In genomic region chr7:90301942-90302646, GRCm38 (mm10) we compare ENCODE assay signal across 7 mouse cellular contexts. TPM values are rescaled to one million over a fixed set of nuclear protein-coding genes. Genes with fewer than 3 reads are reported as not detected.
A peak's percentile ranks its signal among the peaks of the same experiment; 100 is the strongest.
DNase-seq lines count a peak whose midpoint lies in the region; ATAC-seq and TF ChIP-seq lines count a peak whose summit lies in the region.

Gene Sytl2, plus strand, starts transcription at chr7:90302252.

- intact Hi-C loops in gastrocnemius, postnatal 36 days (cut with DNase I): loop anchor here (5.0 kb wide), 1 partner anchor 100 kb away; no protein-coding TSS in a partner anchor

- no peak for TF ChIP-seq POLR2A in spleen, adult 2 months (IDR thresholded peaks at IDR 0.05; ENCODE audit: low read depth, low read length)

- H3K9ac ChIP-seq in intestine, embryonic 16.5 days (ENCODE audit: low read depth, low read length): peak within 1 kb of the TSS; percentile 68
- H3K9ac ChIP-seq in limb, embryonic 13.5 days: peak within 1 kb of the TSS; percentile 74
- H3K9ac ChIP-seq in midbrain, embryonic 14.5 days (replicated peaks; ENCODE audit: low read length): peak within 1 kb of the TSS; percentile 62

- H3K4me2 ChIP-seq in intestine, embryonic 16.5 days (ENCODE audit: low read depth, low read length): peak within 1 kb of the TSS; percentile 98
- peak within 1 kb of the TSS; percentile 93 for H3K4me2 ChIP-seq in limb, embryonic 13.5 days (replicated peaks)
- H3K4me2 ChIP-seq in midbrain, embryonic 14.5 days (ENCODE audit: low read length): peak within 1 kb of the TSS; percentile 97

- WGBS in intestine, embryonic 16.5 days: 2% methylated on average over 42 of the region's 43 CpGs
- WGBS in limb, embryonic 13.5 days: 1% methylated on average over 42 of the region's 43 CpGs
- WGBS in midbrain, embryonic 14.5 days: 1% methylated on average over 43 of the region's 43 CpGs
- WGBS in spleen, adult 2 months: 2% methylated on average over 43 of the region's 43 CpGs

- no peak for TF ChIP-seq CTCF in spleen, adult 2 months (IDR thresholded peaks at IDR 0.05; ENCODE audit: extremely low read depth, insufficient read depth, insufficient read length, insufficient replicate concordance)

- H3K4me3 ChIP-seq in intestine, embryonic 16.5 days (ENCODE audit: low read length): peak within 1 kb of the TSS; percentile 66
- peak within 1 kb of the TSS; percentile 63 for H3K4me3 ChIP-seq in limb, embryonic 13.5 days
- peak within 1 kb of the TSS; percentile 57 for H3K4me3 ChIP-seq in midbrain, embryonic 14.5 days (replicated peaks; ENCODE audit: low read depth, low read length)
- H3K4me3 ChIP-seq in spleen, adult 2 months (ENCODE audit: extremely low read depth, insufficient read depth, insufficient read length): peak within 1 kb of the TSS; percentile 55

- ATAC-seq in intestine, embryonic 16.5 days: peak; percentile 95
- peak; percentile 70 for ATAC-seq in limb, embryonic 13.5 days (ENCODE audit: low FRiP score, low read depth)
- peak; percentile 84 for ATAC-seq in midbrain, embryonic 14.5 days (ENCODE audit: low FRiP score, low TSS enrichment)

- H3K36me3 ChIP-seq in intestine, embryonic 16.5 days (ENCODE audit: control insufficient read depth, insufficient read depth, low read length): no peaks in the 10 kb centered on the region
- H3K36me3 ChIP-seq in limb, embryonic 13.5 days: no peaks in the 10 kb centered on the region
- H3K36me3 ChIP-seq in midbrain, embryonic 14.5 days (ENCODE audit: control insufficient read depth, insufficient read depth, low read length): no peaks in the 10 kb centered on the region
- no peaks in the 10 kb centered on the region for H3K36me3 ChIP-seq in spleen, adult 2 months (ENCODE audit: control insufficient read depth, insufficient read depth, low read length)

- peak; percentile 64 to 83 for DNase-seq in adrenal gland, adult (ENCODE audit: inconsistent age in 2 of 2, low spot score in 1 of 2)
- DNase-seq in cerebellum, postnatal 36 days: peak; percentile 46 to 62
- DNase-seq in gastrocnemius, postnatal 36 days: peak; percentile 31 to 54
- peak; percentile 74 for DNase-seq in midbrain, embryonic 14.5 days
- peak in 1 of 2 experiments; percentile 62 for DNase-seq in spleen, adult 2 months (ENCODE audit: low read depth in 1 of 2, low spot score in 2 of 2)

- 0 out of 2 replicates have a peak, but pooled peaks cover 6% of the 10 kb centered on the region for H3K4me1 ChIP-seq in intestine, embryonic 16.5 days (ENCODE audit: control insufficient read depth, insufficient read depth, low read length)
- H3K4me1 ChIP-seq in limb, embryonic 13.5 days: no peaks in the 10 kb centered on the region
- peaks cover 4% of the 10 kb centered on the region; the same call in 1 of the 2 replicates for H3K4me1 ChIP-seq in midbrain, embryonic 14.5 days (ENCODE audit: control insufficient read depth, insufficient read depth, low read length)
- peaks cover 9% of the 10 kb centered on the region; the same call in 1 of the 2 replicates for H3K4me1 ChIP-seq in spleen, adult 2 months (ENCODE audit: control insufficient read depth, insufficient read depth, insufficient read length)

- 0 out of 2 replicates have a peak, but pooled peaks cover 4% of the 10 kb centered on the region for H3K27me3 ChIP-seq in intestine, embryonic 16.5 days (replicated peaks; ENCODE audit: control insufficient read depth, insufficient read depth, low read length)
- peaks cover 41% of the 10 kb centered on the region for H3K27me3 ChIP-seq in limb, embryonic 13.5 days
- 0 out of 2 replicates have a peak, but pooled peaks cover 6% of the 10 kb centered on the region for H3K27me3 ChIP-seq in midbrain, embryonic 14.5 days (ENCODE audit: control insufficient read depth, insufficient read depth, low read length)
- H3K27me3 ChIP-seq in spleen, adult 2 months (ENCODE audit: control insufficient read depth, insufficient read depth, low read length): 0 out of 2 replicates have a peak, but pooled peaks cover 4% of the 10 kb centered on the region

- H3K27ac ChIP-seq in intestine, embryonic 16.5 days (ENCODE audit: low read length): no peak within 1 kb of the TSS
- H3K27ac ChIP-seq in limb, embryonic 13.5 days: peak within 1 kb of the TSS; percentile 61
- no peak within 1 kb of the TSS for H3K27ac ChIP-seq in midbrain, embryonic 14.5 days (replicated peaks; ENCODE audit: low read depth, low read length)
- no peak within 1 kb of the TSS for H3K27ac ChIP-seq in spleen, adult 2 months (ENCODE audit: insufficient read depth, low read length)

- H3K9me3 ChIP-seq in intestine, embryonic 16.5 days (ENCODE audit: control insufficient read depth, low read length): no peaks in the 10 kb centered on the region
- no peaks in the 10 kb centered on the region for H3K9me3 ChIP-seq in limb, embryonic 13.5 days
- H3K9me3 ChIP-seq in midbrain, embryonic 14.5 days (ENCODE audit: control insufficient read depth, low read length): no peaks in the 10 kb centered on the region

RNA-seq across cellular contexts. Expression of gene Sytl2, which starts in this region (rescaled TPM):
- total RNA-seq in gastrocnemius, postnatal 36 days (2021): 1 to 10 TPM; 5.1 to 5.3 TPM
- 8.9 and 9.4 TPM in 2 replicates for polyA plus RNA-seq in intestine, embryonic 16.5 days (2015; fragmentation: Nextera tagmentation; extraction: Ambion mirVana)
- polyA plus RNA-seq in limb, embryonic 13.5 days (2015; fragmentation: Nextera tagmentation; extraction: Ambion mirVana): 13.8 and 16.0 TPM in 2 replicates
- polyA plus RNA-seq in midbrain, embryonic 14.5 days (2014; fragmentation: Nextera tagmentation; extraction: Ambion mirVana): 6.4 and 7.1 TPM in 2 replicates
- 1.2 and 1.4 TPM in 2 replicates for polyA plus RNA-seq in spleen, adult 2 months (2012; rRNA removed)
